Mouse (Mus musculus) spleen, embryonic (tissue): ENCODE measurements at regions not wholly inside any gene's neighbourhood (a gene's known extent, or its start where the extent isn't known, plus 50 kb on each side); places are given as distances from the start of the nearest gene placed in this dataset.

Experiments used
- CTCF ChIA-PET: fragments of 350-600 bp; sonication (Branson Sonifier 250); formaldehyde crosslinking; loops from one replicate; lab custom pipeline; 2022; lab: Charles Lee

GRCm38 (mm10) chrX:163302697-163303096 lies 246.8 kb downstream of the Grpr start:
- CTCF ChIA-PET: no interaction called here

- CTCF ChIA-PET: no interaction called here
Measured at GRCm38 (mm10) chrX:163301045-163301444, 248.4 kb downstream of the Grpr start.

- CTCF ChIA-PET: no interaction called here
Measured at GRCm38 (mm10) chrX:163296956-163297628, 252.4 kb downstream of the Grpr start.

GRCm38 (mm10) chrX:163261248-163261647 lies 288.2 kb downstream of the Grpr start:
- CTCF ChIA-PET: no interaction called here

- CTCF ChIA-PET: no interaction called here
Measured at GRCm38 (mm10) chrX:163253048-163253447, 288.6 kb upstream of the S100g start.

- CTCF ChIA-PET: no interaction called here
Measured at GRCm38 (mm10) chrX:163205260-163205659, 240.9 kb upstream of the S100g start.

- CTCF ChIA-PET: no interaction called here
Measured at GRCm38 (mm10) chrX:163203446-163203845, 239.0 kb upstream of the S100g start.

- CTCF ChIA-PET: no interaction called here
Measured at GRCm38 (mm10) chrX:163181588-163181987, 217.2 kb upstream of the S100g start.

GRCm38 (mm10) chrX:163164810-163165209 lies 200.4 kb upstream of the S100g start:
- CTCF ChIA-PET: no interaction called here

GRCm38 (mm10) chrX:163155251-163155650 lies 190.9 kb upstream of the S100g start:
- CTCF ChIA-PET: interaction anchor here (0.5 kb wide), 1 partner anchor 26 kb away, joined by 4 read pairs; no protein-coding TSS in a partner anchor

GRCm38 (mm10) chrX:163151970-163152369 lies 187.6 kb upstream of the S100g start:
- CTCF ChIA-PET: no interaction called here

GRCm38 (mm10) chrX:163144475-163144874 lies 180.1 kb upstream of the S100g start:
- CTCF ChIA-PET: no interaction called here

GRCm38 (mm10) chrX:163139475-163139874 lies 175.1 kb upstream of the S100g start:
- CTCF ChIA-PET: no interaction called here

GRCm38 (mm10) chrX:163128626-163129025 lies 164.2 kb upstream of the S100g start:
- CTCF ChIA-PET: no interaction called here

GRCm38 (mm10) chrX:163117681-163118393 lies 153.4 kb upstream of the S100g start:
- CTCF ChIA-PET: no interaction called here

- CTCF ChIA-PET: no interaction called here
Measured at GRCm38 (mm10) chrX:163117237-163117636, 152.8 kb upstream of the S100g start.

- CTCF ChIA-PET: no interaction called here
Measured at GRCm38 (mm10) chrX:163095026-163095765, 130.8 kb upstream of the S100g start.
